Mouse (Mus musculus): Measurements from ENCODE around the gene Dync1li1. TPM values are rescaled to one million over a fixed set of nuclear protein-coding genes. Genes with fewer than 3 reads are reported as not detected.
"Not testable (repeated sequence)": the region's sequence is repeated elsewhere in the genome, so short reads cannot be mapped to it uniquely, and the experiment has no call there.

Gene Dync1li1
- total RNA-seq, 2 experiments from 2014 or later, result 44.3 to 46.6 TPM

DNA sequence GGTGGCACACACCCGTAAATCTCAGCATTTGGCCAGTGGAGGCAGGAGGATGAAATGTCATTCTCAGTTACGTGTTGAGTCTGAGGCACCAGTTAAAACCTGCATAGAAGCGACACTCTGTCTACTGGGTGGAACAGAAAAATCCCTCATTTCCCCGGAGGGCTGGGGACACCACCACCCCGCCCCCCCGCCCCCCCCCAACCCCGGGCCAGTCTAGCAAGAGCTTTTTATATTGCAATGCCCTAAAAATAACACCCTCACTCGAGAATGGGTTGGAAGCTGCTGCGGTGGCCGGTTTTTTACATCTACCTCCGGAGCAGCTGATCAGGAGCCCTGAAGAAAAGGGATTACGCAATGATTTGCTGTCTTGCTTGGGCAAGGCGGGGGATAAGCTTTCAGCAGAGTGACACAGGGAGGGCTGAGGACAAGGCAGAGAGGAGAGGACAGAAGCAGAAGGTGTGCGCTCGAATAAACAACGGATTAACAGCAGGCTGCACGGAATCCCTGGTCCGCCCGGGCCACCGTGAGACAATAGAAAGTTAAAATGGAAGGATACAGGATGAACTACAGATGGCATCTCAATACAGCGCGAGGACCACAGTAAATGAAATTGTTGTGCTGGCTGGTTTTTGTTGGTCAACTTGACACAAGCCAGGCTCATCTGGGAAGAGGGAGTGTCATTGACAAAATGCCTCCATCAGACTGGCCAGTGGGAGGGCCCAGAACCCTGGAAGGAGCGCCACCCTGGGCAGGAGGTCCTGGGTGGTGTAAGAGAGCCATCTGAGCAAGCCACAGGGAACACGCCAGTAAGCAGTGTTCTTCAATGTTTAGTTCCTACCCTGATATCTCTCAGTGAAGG, 15.7 kb upstream of the Dync1li1 start:
- DNase-seq (ENCODE audit: low spot score in 2 of 2), result no peak

DNA sequence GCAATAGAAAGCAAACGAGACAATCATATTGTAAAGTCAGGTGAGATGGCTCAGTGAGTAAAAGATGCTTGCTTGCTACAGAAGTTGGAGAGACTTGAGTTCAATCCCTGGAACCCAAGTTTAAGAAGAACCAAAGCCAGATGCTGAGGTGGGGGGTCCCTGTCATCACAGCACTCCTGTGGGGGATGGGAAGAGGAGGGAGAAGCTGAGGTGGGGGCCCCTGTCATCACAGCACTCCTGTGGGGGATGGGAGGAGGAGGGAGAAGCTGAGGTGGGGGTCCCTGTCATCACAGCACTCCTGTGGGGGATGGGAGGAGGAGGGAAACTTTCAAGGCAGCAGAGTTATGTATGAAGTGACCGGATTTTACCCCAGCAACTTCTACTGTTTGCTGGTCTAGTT, 15.0 kb upstream of the Dync1li1 start:
- DNase-seq (ENCODE audit: low spot score in 2 of 2), result no peak

DNA sequence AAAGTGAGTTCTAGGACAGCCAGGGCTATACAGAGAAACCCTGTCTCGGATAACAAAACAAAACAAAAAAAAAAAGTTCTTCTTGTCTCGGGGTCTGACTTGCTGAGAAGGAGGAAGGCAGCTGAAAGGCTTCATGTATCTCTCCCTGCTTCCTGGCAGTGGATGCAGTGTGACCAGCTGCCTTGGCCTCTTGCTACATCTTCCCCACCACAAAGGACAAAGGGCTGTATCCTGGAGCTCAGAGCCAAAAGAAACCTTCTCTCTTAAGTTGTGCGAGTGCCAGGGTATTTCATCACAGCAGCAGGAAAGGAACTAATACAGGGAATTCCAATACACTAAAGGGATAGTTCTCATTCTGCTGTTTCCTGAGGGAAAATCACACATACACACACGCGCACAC, 10.0 kb upstream of the Dync1li1 start:
- no peak for DNase-seq (ENCODE audit: low spot score in 2 of 2)

DNA sequence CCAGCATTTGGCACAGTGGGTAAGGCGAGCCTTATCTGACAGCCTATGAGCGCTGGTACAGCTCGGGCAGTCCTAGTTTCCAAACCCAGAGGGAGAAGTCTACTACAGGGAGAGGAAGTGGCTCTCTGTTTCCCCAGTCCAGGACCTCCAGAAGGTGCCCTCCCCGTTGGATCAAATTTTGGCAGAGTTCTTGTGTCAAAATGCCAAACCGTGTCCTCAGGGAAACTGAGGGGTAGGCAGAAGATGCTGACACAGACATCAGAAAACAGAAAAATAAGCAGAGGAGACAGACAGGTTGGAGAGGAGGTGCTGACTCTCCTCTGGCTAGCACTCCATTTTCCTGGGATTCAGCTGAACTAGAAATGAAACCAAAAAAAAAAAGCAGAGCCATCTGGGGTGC, 8.6 kb upstream of the Dync1li1 start:
- DNase-seq (ENCODE audit: low spot score in 2 of 2), result no peak

DNA sequence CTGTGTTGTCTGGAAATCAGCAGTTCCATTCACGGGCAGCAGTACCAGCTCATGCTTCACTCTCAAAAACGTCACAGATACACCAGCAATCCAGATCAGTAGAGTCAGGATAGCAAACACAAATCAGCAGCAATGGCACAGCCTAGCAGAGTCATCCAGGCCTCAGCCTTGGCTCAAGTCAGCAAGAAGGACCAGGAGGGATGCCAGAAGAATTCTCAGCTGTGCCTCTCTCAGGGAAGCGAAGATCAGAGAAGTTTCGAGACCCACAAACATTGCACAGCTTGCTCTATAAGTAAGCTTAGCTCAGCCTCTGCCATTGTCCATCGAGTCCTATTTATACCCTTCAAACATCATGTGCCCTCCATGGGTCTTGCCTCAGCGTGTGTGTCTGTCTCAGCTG, 8.1 kb upstream of the Dync1li1 start:
- no peak for DNase-seq (ENCODE audit: low spot score in 2 of 2)

DNA sequence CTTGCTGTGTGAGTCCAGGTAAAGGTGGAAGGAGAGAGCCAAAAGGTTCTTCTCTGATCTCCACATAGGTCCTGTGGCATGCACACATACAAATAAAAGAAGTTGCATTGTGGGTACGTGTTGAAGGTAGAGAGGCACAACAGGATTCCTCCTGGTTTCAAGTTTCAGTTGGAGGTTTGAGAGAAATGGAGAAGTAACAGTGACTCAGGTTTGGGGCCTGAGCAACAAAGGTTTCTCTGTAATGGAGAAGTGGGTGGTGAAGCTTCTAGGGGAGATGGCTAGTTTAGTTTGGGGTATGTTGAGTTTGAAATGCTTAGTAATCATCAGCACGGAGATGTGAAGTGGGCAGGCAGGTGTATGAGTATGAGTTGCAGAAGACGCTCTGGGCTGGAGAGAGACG, 6.4 kb upstream of the Dync1li1 start:
- no peak for DNase-seq (ENCODE audit: low spot score in 2 of 2)

DNA sequence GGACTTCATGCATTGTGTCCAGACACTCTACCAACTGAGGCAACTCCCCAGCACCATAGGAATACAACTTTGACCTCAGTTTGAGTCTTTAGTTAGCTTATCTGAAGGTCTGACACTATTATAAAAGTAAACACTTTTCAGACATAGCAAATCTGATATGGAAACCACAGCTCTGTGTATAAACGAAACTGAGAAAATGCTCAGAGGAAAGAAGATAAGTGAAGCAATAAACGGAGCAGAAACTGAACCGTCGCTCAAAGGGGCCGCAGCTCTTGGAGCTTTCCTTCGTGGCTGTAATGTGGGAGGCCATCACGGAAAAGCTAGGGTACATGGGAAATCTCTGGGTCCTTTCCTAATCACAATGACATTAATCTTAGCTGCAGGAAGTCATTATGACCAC, 2.3 kb upstream of the Dync1li1 start:
- DNase-seq (ENCODE audit: low spot score in 2 of 2), result no peak

DNA sequence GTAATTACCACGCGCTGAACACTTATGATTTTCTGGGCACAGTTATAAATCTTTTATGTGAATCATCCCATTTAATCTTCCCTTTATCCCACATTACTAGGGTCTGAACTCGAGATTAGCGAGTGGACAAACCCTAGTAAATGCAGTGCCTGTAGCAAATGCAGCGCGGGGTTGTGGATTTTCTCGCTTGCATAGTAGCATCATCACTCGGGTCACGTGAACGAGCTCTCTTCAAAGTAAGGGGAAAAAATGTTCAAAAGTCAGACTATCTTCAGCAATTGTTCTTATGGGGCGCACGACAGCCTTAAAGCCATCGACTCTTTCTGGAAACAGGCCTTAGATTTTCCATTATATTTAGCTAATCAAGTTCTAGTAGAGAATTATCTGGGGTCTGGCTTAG, 951 bp upstream of the Dync1li1 start:
- no peak for DNase-seq (ENCODE audit: low spot score in 2 of 2)

DNA sequence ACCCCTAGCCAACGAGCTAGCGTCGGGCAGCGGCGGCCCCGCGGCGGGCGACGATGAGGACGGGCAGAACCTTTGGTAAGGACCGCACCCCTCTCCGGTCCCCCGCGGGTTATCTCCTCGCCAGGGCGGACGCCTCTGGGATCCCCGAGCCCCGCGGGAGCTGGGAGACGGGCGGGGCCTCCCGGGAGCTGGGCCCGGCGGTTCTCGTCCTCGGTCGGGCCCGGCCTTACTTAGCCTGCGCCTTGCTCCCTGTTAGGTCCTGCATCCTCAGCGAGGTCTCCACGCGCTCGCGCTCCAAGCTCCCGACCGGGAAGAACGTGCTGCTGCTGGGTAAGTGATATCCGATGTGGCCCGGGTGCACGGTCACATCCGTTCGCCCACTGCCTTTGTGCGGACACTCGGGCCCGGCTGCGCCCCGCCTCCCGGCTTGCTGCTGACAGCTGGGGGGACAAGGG, 390 bp downstream of the Dync1li1 start:
- DNase-seq (ENCODE audit: low spot score in 2 of 2), result peak in 1 of 2 experiments; percentile 32

DNA sequence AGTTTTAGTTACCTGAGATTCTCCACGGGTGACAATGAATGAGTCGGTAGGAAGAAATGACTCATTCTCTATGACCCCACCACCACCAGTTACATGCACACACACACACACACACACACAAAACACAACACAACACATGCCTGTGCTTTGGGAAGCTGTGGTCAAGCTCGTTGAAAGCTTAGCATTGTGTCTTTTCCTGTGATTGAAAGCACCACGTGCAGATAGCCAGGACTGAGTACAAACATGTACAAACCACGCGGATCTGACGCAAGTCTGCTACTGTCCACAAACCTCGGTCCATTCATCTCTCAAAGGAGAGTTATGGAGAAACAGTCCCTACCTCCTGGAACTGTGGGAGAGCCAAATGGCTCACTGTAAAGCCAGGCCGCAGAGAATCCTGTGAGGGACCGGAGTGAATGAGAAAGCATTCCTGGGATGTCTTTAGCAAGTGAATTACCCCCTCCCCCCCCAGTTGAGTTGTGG, 1.6 kb downstream of the Dync1li1 start:
- DNase-seq (ENCODE audit: low spot score in 2 of 2), result no peak

DNA sequence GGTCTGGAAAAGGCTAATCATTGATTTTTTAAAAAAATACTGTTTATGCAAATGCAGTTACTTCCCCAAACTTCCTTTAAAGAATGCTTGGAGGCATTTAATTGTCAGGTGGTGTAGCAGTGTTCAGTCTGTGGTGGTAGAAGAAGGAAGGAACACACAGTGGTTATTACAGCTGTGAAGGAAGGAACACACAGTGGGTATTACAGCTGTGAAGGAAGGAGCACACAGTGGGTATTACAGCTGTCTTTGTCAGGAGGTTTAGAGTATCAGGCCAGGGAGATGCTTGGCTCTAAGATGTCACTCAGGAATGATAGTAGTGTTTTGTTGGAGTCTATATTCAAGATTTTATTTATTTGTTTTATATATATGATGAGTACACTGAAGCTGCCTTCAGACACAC, 2.5 kb downstream of the Dync1li1 start:
- no peak for DNase-seq (ENCODE audit: low spot score in 2 of 2)

DNA sequence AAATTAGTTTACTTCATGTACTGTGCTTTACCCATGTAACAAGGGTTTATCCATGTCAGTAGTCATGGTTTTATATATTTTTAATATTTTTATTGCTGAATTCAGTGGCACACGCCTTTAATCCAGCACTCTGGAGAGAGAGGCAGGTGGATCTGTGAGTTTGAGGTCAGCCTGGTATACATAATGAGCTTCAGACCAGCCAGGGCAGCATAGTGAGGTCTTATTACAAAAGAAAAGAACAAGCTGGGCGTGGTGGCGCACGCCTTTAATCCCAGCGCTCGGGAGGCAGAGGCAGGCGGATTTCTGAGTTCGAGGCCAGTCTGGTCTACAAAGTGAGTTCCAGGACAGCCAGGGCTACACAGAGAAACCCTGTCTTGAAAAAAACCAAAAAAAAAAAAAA, 7.1 kb downstream of the Dync1li1 start:
- not testable (repeated sequence) for DNase-seq (ENCODE audit: low spot score in 2 of 2)

DNA sequence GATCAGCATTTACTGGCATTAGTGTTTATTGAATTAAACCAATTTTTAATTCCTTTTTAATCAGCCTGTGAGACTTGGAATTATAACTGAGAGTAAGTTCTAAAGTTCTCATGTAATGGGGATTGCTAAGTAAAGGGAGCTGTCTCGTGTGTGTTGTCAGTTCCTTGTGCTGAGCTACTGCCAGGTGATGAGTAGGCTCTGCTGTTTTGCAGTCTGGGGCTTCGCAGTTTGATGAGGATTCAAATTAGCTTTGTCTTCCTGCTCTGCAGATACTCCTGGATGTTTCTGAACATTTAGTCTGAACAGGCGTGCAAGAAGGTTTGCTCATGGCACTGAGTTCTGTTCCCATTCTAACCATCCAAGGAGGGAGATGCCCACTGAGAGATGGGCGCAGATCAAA, 8.5 kb downstream of the Dync1li1 start:
- DNase-seq (ENCODE audit: low spot score in 2 of 2), result no peak

DNA sequence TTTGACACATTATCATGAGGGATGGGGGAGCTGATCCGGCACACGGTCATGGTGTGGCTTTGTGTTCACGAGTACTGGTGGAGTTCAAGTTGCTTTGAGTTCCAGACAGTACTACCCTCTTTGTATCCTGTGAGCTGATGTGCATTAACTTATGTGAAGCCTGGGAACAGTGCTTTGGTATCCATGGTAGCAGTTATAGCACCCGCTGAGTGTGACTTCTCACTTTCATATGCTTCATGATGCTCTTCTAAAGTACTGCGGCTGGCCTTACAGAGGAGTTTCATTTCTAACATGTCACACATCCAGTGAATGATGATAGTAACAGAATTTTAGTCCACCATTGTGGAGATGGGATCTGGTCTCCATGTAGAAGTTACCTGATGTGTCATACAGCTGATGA, 9.3 kb downstream of the Dync1li1 start:
- DNase-seq (ENCODE audit: low spot score in 2 of 2), result no peak

DNA sequence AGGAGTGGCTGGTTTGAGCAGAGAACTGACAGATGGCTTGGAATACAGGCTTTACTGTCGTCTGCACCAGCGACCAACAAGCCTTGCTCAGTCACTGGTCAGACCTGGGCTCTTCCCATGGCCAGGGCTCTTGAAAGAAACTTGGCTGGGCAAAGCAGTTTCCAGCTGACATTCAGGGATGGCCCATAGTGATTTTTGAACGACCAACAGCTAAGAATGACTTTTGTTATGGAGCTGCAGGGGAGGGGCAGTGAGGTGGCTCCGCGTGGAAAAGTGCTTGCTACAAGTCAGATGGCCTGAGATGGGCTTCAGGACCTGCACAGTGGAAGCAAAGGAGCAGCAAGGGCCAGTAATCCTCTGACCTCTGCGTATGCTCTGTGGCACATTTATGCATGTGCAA, 10.7 kb downstream of the Dync1li1 start:
- DNase-seq (ENCODE audit: low spot score in 2 of 2), result no peak

DNA sequence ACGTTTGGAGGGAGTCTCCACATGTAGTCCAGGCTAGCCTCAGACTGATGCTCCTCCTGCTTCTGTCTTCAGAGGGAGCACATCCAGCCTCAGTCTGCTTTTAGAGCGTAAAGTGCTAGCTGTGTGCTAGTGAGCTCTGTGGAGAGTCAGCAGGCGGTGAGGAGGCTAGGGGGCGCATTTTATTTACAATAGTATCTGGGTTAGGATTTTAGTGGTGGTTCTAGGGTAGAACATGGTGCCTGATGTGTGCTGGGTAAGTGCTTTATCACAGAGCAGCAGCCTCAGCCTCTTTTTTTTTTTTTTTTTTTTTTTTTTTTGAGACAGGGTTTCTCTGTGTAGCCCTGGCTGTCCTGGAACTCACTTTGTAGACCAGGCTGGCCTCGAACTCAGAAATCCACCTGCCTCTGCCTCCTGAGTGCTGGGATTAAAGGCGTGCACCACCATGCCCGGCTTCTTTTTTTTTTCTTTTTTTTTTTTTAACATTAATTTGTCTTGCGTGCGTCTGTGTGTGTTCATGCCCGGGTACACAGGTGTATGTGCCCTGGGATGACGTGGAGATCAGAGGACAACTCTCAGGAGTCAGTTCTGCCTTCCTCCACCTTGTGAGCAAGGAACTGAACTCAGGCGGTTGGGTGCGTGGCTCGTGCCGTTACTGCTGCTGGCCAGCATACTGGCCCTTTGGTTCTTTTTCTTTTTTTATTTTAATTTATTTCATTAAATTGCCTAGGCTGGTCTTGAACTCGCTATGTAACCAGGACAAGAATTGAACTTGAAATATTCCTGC, 11.5 kb downstream of the Dync1li1 start:
- no peak for DNase-seq (ENCODE audit: low spot score in 2 of 2)

DNA sequence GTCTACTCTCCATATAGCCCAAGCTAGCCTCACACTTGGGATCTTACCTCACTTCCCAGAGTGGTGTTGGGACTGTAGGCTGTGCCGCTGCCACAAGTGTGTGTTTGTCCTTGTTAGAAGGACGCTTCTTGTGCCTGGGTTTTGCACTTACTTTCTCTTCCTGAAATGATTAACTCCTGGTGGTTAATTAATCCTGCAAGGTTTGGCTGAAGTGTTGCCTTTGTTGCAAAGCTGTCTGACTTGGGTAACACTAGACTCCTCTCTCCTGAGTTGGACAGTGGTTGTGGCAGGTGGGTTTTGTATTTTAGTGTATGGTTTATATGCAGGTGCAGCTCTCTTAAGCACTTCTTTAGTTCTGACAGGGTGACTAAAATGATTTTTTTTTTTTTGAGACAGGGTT, 12.4 kb downstream of the Dync1li1 start:
- no peak for DNase-seq (ENCODE audit: low spot score in 2 of 2)

DNA sequence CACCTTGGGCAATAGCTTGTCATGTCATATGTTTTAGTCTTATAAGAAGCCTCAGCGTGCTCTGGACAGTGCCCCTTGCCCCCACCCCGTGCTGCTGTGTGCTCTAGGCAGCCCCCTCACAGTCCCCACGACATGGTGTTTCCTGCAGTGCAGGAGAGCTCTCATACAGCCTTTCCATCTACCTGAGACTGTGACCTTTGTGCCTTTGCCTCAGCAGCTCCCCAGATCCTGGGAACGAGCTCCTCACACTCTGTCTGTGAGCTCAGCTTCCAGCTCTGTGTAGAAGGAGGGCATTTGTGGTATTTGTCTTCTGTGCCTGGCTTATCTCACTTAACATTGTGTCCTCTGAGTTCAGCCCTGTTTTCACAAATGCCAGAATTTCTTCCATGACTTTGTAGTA, 13.3 kb downstream of the Dync1li1 start:
- no peak for DNase-seq (ENCODE audit: low spot score in 2 of 2)

DNA sequence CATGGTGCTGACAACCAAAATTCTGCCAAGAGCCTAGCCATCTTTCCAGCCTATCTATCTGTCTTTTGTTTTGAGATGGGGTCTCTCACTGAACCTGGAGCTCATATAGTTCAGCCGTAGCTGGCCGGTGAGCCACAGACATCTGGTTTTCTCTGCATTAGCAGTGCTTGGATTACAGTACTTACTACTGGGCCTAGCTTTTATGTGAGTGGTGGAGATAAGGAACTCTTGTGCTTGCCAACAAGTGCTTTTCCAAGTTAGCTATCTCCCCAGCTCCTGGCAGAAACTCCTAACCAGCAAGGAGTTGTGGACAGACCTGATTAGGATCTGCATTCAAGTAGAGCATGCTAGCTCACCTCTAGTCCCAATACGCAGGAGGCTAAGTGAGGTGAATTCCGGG, 19.2 kb downstream of the Dync1li1 start:
- DNase-seq (ENCODE audit: low spot score in 2 of 2), result no peak

DNA sequence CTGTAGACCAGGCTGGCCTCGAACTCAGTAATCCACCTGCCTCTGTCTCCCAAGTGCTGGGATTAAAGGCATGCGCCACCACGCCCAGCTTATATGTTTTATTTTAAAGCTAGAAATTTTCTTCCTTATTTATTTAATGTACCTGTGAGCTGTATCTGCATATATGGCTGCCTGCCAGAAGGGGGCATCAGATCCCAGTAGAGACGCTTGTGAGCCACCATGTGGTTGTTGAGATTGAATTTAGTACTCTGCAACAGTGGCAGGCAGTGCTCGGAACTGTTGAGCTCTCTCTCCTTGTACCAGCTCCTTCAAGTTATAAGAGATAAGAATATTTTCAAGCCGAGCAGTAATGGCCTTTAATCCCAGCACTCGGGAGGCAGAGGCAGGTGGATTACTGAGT, 21.8 kb downstream of the Dync1li1 start:
- DNase-seq (ENCODE audit: low spot score in 2 of 2), result no peak

DNA sequence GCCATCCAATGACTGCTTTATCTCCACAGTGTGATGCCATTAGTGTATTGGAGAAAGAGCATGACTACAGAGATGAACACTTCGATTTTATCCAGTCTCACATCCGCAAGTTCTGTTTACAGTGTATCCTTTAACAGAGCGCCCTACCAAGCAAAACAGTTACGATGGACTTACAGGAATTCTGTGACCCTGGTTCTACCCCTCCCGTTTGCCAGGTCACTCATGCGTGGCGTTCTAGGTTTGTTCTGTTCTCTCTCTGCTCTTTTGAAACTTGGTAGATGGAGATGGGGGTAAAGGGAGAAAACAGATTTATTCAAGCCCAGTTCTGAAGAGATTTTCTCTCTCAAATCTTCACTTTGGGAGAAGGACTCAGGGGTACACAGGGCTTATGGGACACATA, 24.9 kb downstream of the Dync1li1 start:
- DNase-seq (ENCODE audit: low spot score in 2 of 2), result no peak

DNA sequence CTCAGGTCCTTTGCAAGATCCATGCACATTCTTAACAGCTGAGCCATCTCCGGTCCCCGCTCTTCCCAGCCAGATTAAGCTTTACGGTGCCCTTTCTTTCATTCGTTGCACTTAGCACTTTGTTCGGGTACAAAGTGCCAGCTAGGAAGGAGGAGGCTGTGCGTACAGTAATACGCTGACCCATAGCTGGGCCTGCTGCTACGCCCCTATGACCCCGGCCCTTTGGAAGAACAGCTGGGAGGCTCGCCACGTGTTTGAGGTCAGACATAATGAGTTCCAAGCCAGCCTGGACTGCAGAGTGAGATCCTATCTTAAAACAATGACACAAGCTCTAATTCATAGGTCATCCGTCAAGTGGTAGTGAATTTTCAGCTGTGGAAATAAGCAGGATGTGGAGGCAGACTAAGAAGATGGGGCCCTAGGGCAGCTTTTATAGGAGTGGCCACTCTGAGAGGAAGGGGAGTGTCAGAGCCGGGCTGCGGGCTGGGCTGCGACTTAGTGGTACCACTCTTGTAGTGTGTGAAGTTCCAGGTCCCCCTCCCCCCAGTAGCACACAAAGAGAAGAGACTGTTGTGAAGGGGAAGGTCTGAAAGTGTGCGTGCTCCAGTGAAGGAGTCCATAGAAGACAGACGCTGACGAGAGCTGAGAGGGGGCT, 28.2 kb downstream of the Dync1li1 start:
- no peak for DNase-seq (ENCODE audit: low spot score in 2 of 2)
